Mouse (Mus musculus): ENCODE measurements around the gene Kcnj1. TPM values are rescaled to one million over a fixed set of nuclear protein-coding genes. Genes with fewer than 3 reads are reported as not detected.

Kcnj1 gene
- total RNA-seq, 2 experiments from 2014 or later: not detected

GRCm38 (mm10) chr9:32388120-32388519 is 15.8 kb downstream of the Kcnj1 start:
- no peak for DNase-seq (ENCODE audit: extremely low spot score in 1 of 2, low spot score in 2 of 2)
- intact Hi-C loops (cut with DNase I): no loop called here

GRCm38 (mm10) chr9:32391092-32391491 is 18.8 kb downstream of the Kcnj1 start:
- intact Hi-C loops (cut with DNase I): no loop called here

GRCm38 (mm10) chr9:32391701-32392100 is 19.4 kb downstream of the Kcnj1 start:
- no peak for DNase-seq (ENCODE audit: extremely low spot score in 1 of 2, low spot score in 2 of 2)
- intact Hi-C loops (cut with DNase I): no loop called here

More at GRCm38 (mm10) chr9:32391092-32391491, 18.8 kb downstream of the Kcnj1 start:
- no peak for DNase-seq (ENCODE audit: extremely low spot score in 1 of 2, low spot score in 2 of 2)

GRCm38 (mm10) chr9:32392716-32393115 is 20.4 kb downstream of the Kcnj1 start:
- intact Hi-C loops (cut with DNase I): no loop called here

GRCm38 (mm10) chr9:32394761-32395161 is 22.5 kb downstream of the Kcnj1 start:
- no peak for DNase-seq (ENCODE audit: extremely low spot score in 1 of 2, low spot score in 2 of 2)
- intact Hi-C loops (cut with DNase I): no loop called here

More at GRCm38 (mm10) chr9:32392716-32393115, 20.4 kb downstream of the Kcnj1 start:
- DNase-seq (ENCODE audit: extremely low spot score in 1 of 2, low spot score in 2 of 2): no peak

GRCm38 (mm10) chr9:32400212-32400611 is 27.9 kb downstream of the Kcnj1 start:
- intact Hi-C loops (cut with DNase I): loop anchor here (5.0 to 10.0 kb wide), 2 partner anchors 545 to 682 kb away; no protein-coding TSS in a partner anchor
- no peak for DNase-seq (ENCODE audit: extremely low spot score in 1 of 2, low spot score in 2 of 2)

- DNase-seq (ENCODE audit: extremely low spot score in 1 of 2, low spot score in 2 of 2): no peak
- intact Hi-C loops (cut with DNase I): loop anchor here (5.0 to 10.0 kb wide), 2 partner anchors 544 to 682 kb away; no protein-coding TSS in a partner anchor
These were observed 28.4 kb downstream of the Kcnj1 start for GRCm38 (mm10) chr9:32400662-32401161.

- peak; percentile 78 for DNase-seq (ENCODE audit: extremely low spot score in 1 of 2, low spot score in 2 of 2)
- intact Hi-C loops (cut with DNase I): loop anchor here (5.0 to 10.0 kb wide), 5 partner anchors 157 to 842 kb away; no protein-coding TSS in a partner anchor
These were observed 33.1 kb downstream of the Kcnj1 start for GRCm38 (mm10) chr9:32405191-32405925.

- intact Hi-C loops (cut with DNase I): loop anchor here (5.0 to 10.0 kb wide), 5 partner anchors 154 to 839 kb away; no protein-coding TSS in a partner anchor
- DNase-seq (ENCODE audit: extremely low spot score in 1 of 2, low spot score in 2 of 2): no peak
These were observed 36.4 kb downstream of the Kcnj1 start for GRCm38 (mm10) chr9:32408730-32409059.

- DNase-seq (ENCODE audit: extremely low spot score in 1 of 2, low spot score in 2 of 2): peak in 1 of 2 experiments; percentile 45
- intact Hi-C loops (cut with DNase I): loop anchor here (5.0 to 10.0 kb wide), 5 partner anchors 153 to 838 kb away; no protein-coding TSS in a partner anchor
These were observed 37.0 kb downstream of the Kcnj1 start for GRCm38 (mm10) chr9:32409060-32409961.

- intact Hi-C loops (cut with DNase I): no loop called here
- DNase-seq (ENCODE audit: extremely low spot score in 1 of 2, low spot score in 2 of 2): no peak
These were observed 38.4 kb downstream of the Kcnj1 start for GRCm38 (mm10) chr9:32410671-32411070.

GRCm38 (mm10) chr9:32411507-32411906 is 39.2 kb downstream of the Kcnj1 start:
- DNase-seq (ENCODE audit: extremely low spot score in 1 of 2, low spot score in 2 of 2): no peak

GRCm38 (mm10) chr9:32412836-32413580 is 40.7 kb downstream of the Kcnj1 start:
- no peak for DNase-seq (ENCODE audit: extremely low spot score in 1 of 2, low spot score in 2 of 2)
- intact Hi-C loops (cut with DNase I): no loop called here

More at GRCm38 (mm10) chr9:32411507-32411906, 39.2 kb downstream of the Kcnj1 start:
- intact Hi-C loops (cut with DNase I): no loop called here

- intact Hi-C loops (cut with DNase I): no loop called here
- DNase-seq (ENCODE audit: extremely low spot score in 1 of 2, low spot score in 2 of 2): no peak
These were observed 42.7 kb downstream of the Kcnj1 start for GRCm38 (mm10) chr9:32414956-32415355.

GRCm38 (mm10) chr9:32415952-32416351 is 43.7 kb downstream of the Kcnj1 start:
- DNase-seq (ENCODE audit: extremely low spot score in 1 of 2, low spot score in 2 of 2): no peak
- intact Hi-C loops (cut with DNase I): no loop called here

- intact Hi-C loops (cut with DNase I): no loop called here
- DNase-seq (ENCODE audit: extremely low spot score in 1 of 2, low spot score in 2 of 2): no peak
These were observed 45.3 kb downstream of the Kcnj1 start for GRCm38 (mm10) chr9:32417466-32418116.

- DNase-seq (ENCODE audit: extremely low spot score in 1 of 2, low spot score in 2 of 2): no peak
- intact Hi-C loops (cut with DNase I): no loop called here
These were observed 48.4 kb downstream of the Kcnj1 start for GRCm38 (mm10) chr9:32420711-32421110.

- no peak for DNase-seq (ENCODE audit: extremely low spot score in 1 of 2, low spot score in 2 of 2)
- intact Hi-C loops (cut with DNase I): no loop called here
These were observed 53.0 kb downstream of the Kcnj1 start for GRCm38 (mm10) chr9:32425321-32425720.

Data from left cerebral cortex, postnatal 10 days (tissue).